Mouse (Mus musculus): Measurements from ENCODE around the gene Gm21992. TPM values are rescaled to one million over a fixed set of nuclear protein-coding genes. Genes with fewer than 3 reads are reported as not detected.

Gene Gm21992
- total RNA-seq, 1 experiment, result 40.0 TPM

GRCm38 (mm10) chr19:4803283-4803682, 8.1 kb downstream of the Gm21992 start:
- DNase-seq (ENCODE audit: low read depth, low spot score), result no peak
- Histone ChIP-seq H3K4me1 (ENCODE audit: control insufficient read depth in 2 of 2, insufficient read depth in 2 of 2, low read length in 2 of 2, poor library complexity in 1 of 2) (peaks cover 16 to 27% of the 10 kb centered on the region in 2 experiments), H3K36me3 (ENCODE audit: control insufficient read depth, insufficient read depth, low read length, poor library complexity, severe bottlenecking) (peaks cover 49% of the 10 kb centered on the region), H3K27ac (ENCODE audit: insufficient read depth, low read depth, low read length, poor library complexity, severe bottlenecking) (no peak overlapping the region), H3K9me3 (ENCODE audit: control insufficient read depth, insufficient read depth, low read depth, low read length) (no peaks in the 10 kb centered on the region), H3K9ac (ENCODE audit: insufficient read depth, low read depth, low read length, poor library complexity, severe bottlenecking) (peak overlapping the region; percentile 5; the same call in 1 of the 2 replicates), H3K4me3 (ENCODE audit: insufficient read depth in 1 of 2, low read depth in 1 of 2, low read length in 2 of 2, poor library complexity in 1 of 2, severe bottlenecking in 1 of 2) (peak overlapping the region in 1 of 2 experiments; percentile 6; a peak in 3 of 4 replicates)
- in situ Hi-C loops (cut with MboI; ENCODE audit: low sequenced_read_pairs in 2 of 2, unreplicated experiment in 2 of 2), result no loop called here
- TF ChIP-seq ZNF384 (IDR thresholded peaks at IDR 0.05; ENCODE audit: low read depth, low read length) (no peak), ZC3H11A (IDR thresholded peaks at IDR 0.05; ENCODE audit: borderline replicate concordance, low read depth, low read length) (no peak), CHD2 (IDR thresholded peaks at IDR 0.05; ENCODE audit: low read depth, low read length) (no peak), MAFK (IDR thresholded peaks at IDR 0.05; ENCODE audit: insufficient read depth, low read depth, low read length) (no peak), HCFC1 (IDR thresholded peaks at IDR 0.05; ENCODE audit: borderline replicate concordance, insufficient read depth, low read length) (no peak)

- H3K36me3 ChIP-seq (ENCODE audit: control insufficient read depth, insufficient read depth, low read length, poor library complexity, severe bottlenecking), result peaks cover 47% of the 10 kb centered on the region
- in situ Hi-C loops (cut with MboI; ENCODE audit: low sequenced_read_pairs in 2 of 2, unreplicated experiment in 2 of 2), result no loop called here
- no peak overlapping the region for H3K27ac ChIP-seq (ENCODE audit: insufficient read depth, low read depth, low read length, poor library complexity, severe bottlenecking)
- no peak overlapping the region for H3K9ac ChIP-seq (ENCODE audit: insufficient read depth, low read depth, low read length, poor library complexity, severe bottlenecking)
- TF ChIP-seq CHD2 (IDR thresholded peaks at IDR 0.05; ENCODE audit: low read depth, low read length) (no peak), ZC3H11A (IDR thresholded peaks at IDR 0.05; ENCODE audit: borderline replicate concordance, low read depth, low read length) (no peak), MAFK (IDR thresholded peaks at IDR 0.05; ENCODE audit: insufficient read depth, low read depth, low read length) (no peak), ZNF384 (IDR thresholded peaks at IDR 0.05; ENCODE audit: low read depth, low read length) (no peak), HCFC1 (IDR thresholded peaks at IDR 0.05; ENCODE audit: borderline replicate concordance, insufficient read depth, low read length) (no peak)
- DNase-seq (ENCODE audit: low read depth, low spot score), result no peak
- no peaks in the 10 kb centered on the region for H3K9me3 ChIP-seq (ENCODE audit: control insufficient read depth, insufficient read depth, low read depth, low read length)
- peak overlapping the region in 1 of 2 experiments; percentile 6; a peak in 3 of 4 replicates for H3K4me3 ChIP-seq (ENCODE audit: insufficient read depth in 1 of 2, low read depth in 1 of 2, low read length in 2 of 2, poor library complexity in 1 of 2, severe bottlenecking in 1 of 2)
- H3K4me1 ChIP-seq (ENCODE audit: control insufficient read depth in 2 of 2, insufficient read depth in 2 of 2, low read length in 2 of 2, poor library complexity in 1 of 2), result peaks cover 16 to 24% of the 10 kb centered on the region in 2 experiments
Observed at GRCm38 (mm10) chr19:4802691-4803091, 8.7 kb downstream of the Gm21992 start.

GRCm38 (mm10) chr19:4799083-4799482, 12.3 kb downstream of the Gm21992 start:
- no peak for DNase-seq (ENCODE audit: low read depth, low spot score)
- in situ Hi-C loops (cut with MboI; ENCODE audit: low sequenced_read_pairs in 2 of 2, unreplicated experiment in 2 of 2), result no loop called here
- Histone ChIP-seq H3K9ac (ENCODE audit: insufficient read depth, low read depth, low read length, poor library complexity, severe bottlenecking) (no peak overlapping the region), H3K9me3 (ENCODE audit: control insufficient read depth, insufficient read depth, low read depth, low read length) (no peaks in the 10 kb centered on the region), H3K4me3 (ENCODE audit: insufficient read depth in 1 of 2, low read depth in 1 of 2, low read length in 2 of 2, poor library complexity in 1 of 2, severe bottlenecking in 1 of 2) (no peak overlapping the region), H3K4me1 (ENCODE audit: control insufficient read depth in 2 of 2, insufficient read depth in 2 of 2, low read length in 2 of 2, poor library complexity in 1 of 2) (peaks cover 5 to 25% of the 10 kb centered on the region in 2 experiments; a peak in 3 of 4 replicates), H3K27ac (ENCODE audit: insufficient read depth, low read depth, low read length, poor library complexity, severe bottlenecking) (no peak overlapping the region), H3K36me3 (ENCODE audit: control insufficient read depth, insufficient read depth, low read length, poor library complexity, severe bottlenecking) (peaks cover 47% of the 10 kb centered on the region)
- TF ChIP-seq CHD2 (IDR thresholded peaks at IDR 0.05; ENCODE audit: low read depth, low read length), result no peak
- no peak for TF ChIP-seq HCFC1 (IDR thresholded peaks at IDR 0.05; ENCODE audit: borderline replicate concordance, insufficient read depth, low read length)
- no peak for TF ChIP-seq ZC3H11A (IDR thresholded peaks at IDR 0.05; ENCODE audit: borderline replicate concordance, low read depth, low read length)
- no peak for TF ChIP-seq MAFK (IDR thresholded peaks at IDR 0.05; ENCODE audit: insufficient read depth, low read depth, low read length)
- no peak for TF ChIP-seq ZNF384 (IDR thresholded peaks at IDR 0.05; ENCODE audit: low read depth, low read length)

DNA sequence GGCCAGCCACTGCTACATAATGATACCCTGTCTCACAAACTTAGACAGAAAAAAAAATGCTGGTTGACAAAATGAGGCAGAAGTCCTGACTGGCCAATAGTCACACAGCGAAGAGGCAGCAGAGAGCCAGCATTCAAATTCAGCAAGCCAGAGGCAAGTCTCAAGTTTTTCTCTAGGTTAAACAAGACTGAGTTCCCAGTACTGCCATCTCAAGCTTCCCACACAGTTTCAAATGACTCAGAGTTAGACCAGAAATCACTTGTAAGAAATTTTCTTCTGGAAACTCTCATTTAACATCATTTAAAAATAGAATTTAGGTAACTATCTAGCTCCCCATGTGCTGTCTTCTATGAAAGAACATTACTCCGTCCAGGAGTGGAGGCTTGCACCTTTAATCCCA, 13.6 kb downstream of the Gm21992 start:
- no peaks in the 10 kb centered on the region for H3K9me3 ChIP-seq (ENCODE audit: control insufficient read depth, insufficient read depth, low read depth, low read length)
- H3K9ac ChIP-seq (ENCODE audit: insufficient read depth, low read depth, low read length, poor library complexity, severe bottlenecking), result no peak overlapping the region
- no peak for DNase-seq (ENCODE audit: low read depth, low spot score)
- peaks cover 39% of the 10 kb centered on the region for H3K36me3 ChIP-seq (ENCODE audit: control insufficient read depth, insufficient read depth, low read length, poor library complexity, severe bottlenecking)
- TF ChIP-seq ZNF384 (IDR thresholded peaks at IDR 0.05; ENCODE audit: low read depth, low read length) (no peak), ZC3H11A (IDR thresholded peaks at IDR 0.05; ENCODE audit: borderline replicate concordance, low read depth, low read length) (no peak), HCFC1 (IDR thresholded peaks at IDR 0.05; ENCODE audit: borderline replicate concordance, insufficient read depth, low read length) (no peak), CHD2 (IDR thresholded peaks at IDR 0.05; ENCODE audit: low read depth, low read length) (no peak), MAFK (IDR thresholded peaks at IDR 0.05; ENCODE audit: insufficient read depth, low read depth, low read length) (no peak)
- H3K27ac ChIP-seq (ENCODE audit: insufficient read depth, low read depth, low read length, poor library complexity, severe bottlenecking), result no peak overlapping the region
- in situ Hi-C loops (cut with MboI; ENCODE audit: low sequenced_read_pairs in 2 of 2, unreplicated experiment in 2 of 2), result no loop called here
- peaks cover 5 to 20% of the 10 kb centered on the region in 2 experiments; a peak in 3 of 4 replicates for H3K4me1 ChIP-seq (ENCODE audit: control insufficient read depth in 2 of 2, insufficient read depth in 2 of 2, low read length in 2 of 2, poor library complexity in 1 of 2)
- H3K4me3 ChIP-seq (ENCODE audit: insufficient read depth in 1 of 2, low read depth in 1 of 2, low read length in 2 of 2, poor library complexity in 1 of 2, severe bottlenecking in 1 of 2), result no peak overlapping the region
